Mouse (Mus musculus) forebrain, embryonic 15.5 days (tissue): Measurements from ENCODE around the gene Ssx9. TPM values are rescaled to one million over a fixed set of nuclear protein-coding genes. Genes with fewer than 3 reads are reported as not detected.
"Not testable (repeated sequence)": the region's sequence is repeated elsewhere in the genome, so short reads cannot be mapped to it uniquely, and the experiment has no call there.

Source experiments
- ATAC-seq: fragments of 200-750 bp; cut with Nextera tagmentation; replicated peaks from 2 replicates; pipeline ENCODE4 v1.8.0; 2017; ENCODE audit warnings: mild to moderate bottlenecking, moderate TSS enrichment, moderate library complexity
- H3K27ac ChIP-seq: fragments of 300-500 bp; sonication (generic); replicated peaks from 2 replicates; pipeline ENCODE4 v1.5.1; 2015; ENCODE audit warnings: mild to moderate bottlenecking, inconsistent platforms
- H3K27me3 ChIP-seq: fragments of 300-500 bp; sonication (generic); 2 replicates; pipeline ENCODE4 v1.6.1; 2015; ENCODE audit warnings: inconsistent platforms
- H3K36me3 ChIP-seq: fragments of 300-500 bp; sonication (generic); 2 replicates; pipeline ENCODE4 v1.6.1; 2015; ENCODE audit warnings: mild to moderate bottlenecking, inconsistent platforms
- H3K4me1 ChIP-seq: fragments of 300-500 bp; sonication (generic); 2 replicates; pipeline ENCODE4 v1.6.1; 2015; ENCODE audit warnings: inconsistent platforms
- H3K4me2 ChIP-seq: fragments of 300-500 bp; sonication (generic); replicated peaks from 2 replicates; pipeline ENCODE4 v1.6.1; 2015; ENCODE audit warnings: mild to moderate bottlenecking, inconsistent platforms
- H3K4me3 ChIP-seq: fragments of 300-500 bp; sonication (generic); 2 replicates; pipeline ENCODE4 v1.5.1; 2015; ENCODE audit warnings: mild to moderate bottlenecking, inconsistent platforms
- H3K9ac ChIP-seq: fragments of 300-500 bp; sonication (generic); replicated peaks from 2 replicates; pipeline ENCODE4 v1.6.1; 2015; ENCODE audit warnings: mild to moderate bottlenecking, inconsistent platforms
- H3K9me3 ChIP-seq: fragments of 300-500 bp; sonication (generic); 2 replicates; pipeline ENCODE4 v1.6.1; 2016; ENCODE audit warnings: inconsistent platforms
- WGBS: fragments of 180-500 bp; shearing (Covaris S2); methylation state at CpG from one replicate; pipeline ENCODE4 v1.1.7; 2015; ENCODE audit warnings: mixed read lengths; 5-methylcytosine and 5-hydroxymethylcytosine counted together
- polyA plus RNA-seq: library from polyadenylated mRNA; unstranded; fragments of >200 nt; fragmentation: Nextera tagmentation; extraction: Ambion mirVana; gene quantifications from 2 replicates; pipeline ENCODE4 v1.2.1, GENCODE M21; 2015

The Ssx9 gene
- not detected in 2 replicates for polyA plus RNA-seq

DNA sequence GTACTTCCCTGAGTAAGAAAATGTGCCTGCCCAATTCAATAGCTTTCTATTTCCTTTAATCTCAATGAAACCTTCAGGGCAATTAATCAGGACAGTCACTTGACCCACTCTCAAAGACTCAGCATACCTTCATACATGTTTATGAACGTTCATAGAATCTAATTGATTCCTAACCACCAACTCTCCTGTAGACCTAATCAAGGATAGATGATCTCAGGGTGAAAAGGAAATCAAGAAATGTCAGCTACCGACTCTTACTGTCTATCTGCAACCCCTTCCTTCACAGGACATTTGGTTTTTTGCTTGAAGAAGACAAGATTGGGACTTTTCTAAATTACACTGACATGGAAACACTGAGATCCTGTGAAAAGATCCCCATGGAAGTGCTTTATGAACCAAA lies at the start of gene Ssx9:
Gene Ssx9, plus strand, starts transcription at position 301 of the 400 bp plus-strand sequence.
- not testable (repeated sequence) for H3K27ac ChIP-seq, ATAC-seq, H3K4me1 ChIP-seq, H3K36me3 ChIP-seq, H3K9ac ChIP-seq, H3K4me2 ChIP-seq, H3K27me3 ChIP-seq, H3K4me3 ChIP-seq, H3K9me3 ChIP-seq
- 59% methylated on average over 2 of the region's 2 CpGs for WGBS

DNA sequence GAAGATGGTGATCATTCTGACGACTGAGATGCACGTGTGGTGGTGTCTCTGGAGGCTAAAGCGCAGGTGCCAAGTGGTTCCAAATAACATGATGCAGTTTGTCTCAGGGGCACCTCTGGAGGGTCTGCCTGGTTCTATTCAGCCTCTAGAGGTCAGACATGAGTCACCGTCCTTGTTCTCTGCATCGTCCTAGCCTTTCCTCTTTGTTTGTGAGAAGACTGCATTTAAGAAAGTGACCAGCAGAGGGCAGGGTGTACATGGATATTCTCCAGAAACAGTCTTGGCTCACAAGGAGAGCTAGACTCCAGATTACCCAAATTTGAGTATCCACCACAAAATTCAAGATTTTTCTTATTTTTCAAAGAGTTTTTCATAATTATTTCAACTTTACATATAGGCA lies 15.3 kb upstream of the Ssx9 start:
- peaks cover 3% of the 10 kb centered on the region; the same call in 1 of the 2 replicates for H3K9me3 ChIP-seq
- WGBS = 50% methylated on average over 5 of the region's 5 CpGs
- no peak overlapping the region for H3K4me3 ChIP-seq
- H3K27me3 ChIP-seq = no peaks in the 10 kb centered on the region
- ATAC-seq = no peak
- no peaks in the 10 kb centered on the region for H3K4me1 ChIP-seq
- no peak overlapping the region for H3K27ac ChIP-seq
- no peaks in the 10 kb centered on the region for H3K36me3 ChIP-seq
- no peak overlapping the region for H3K9ac ChIP-seq
- H3K4me2 ChIP-seq = no peak overlapping the region

DNA sequence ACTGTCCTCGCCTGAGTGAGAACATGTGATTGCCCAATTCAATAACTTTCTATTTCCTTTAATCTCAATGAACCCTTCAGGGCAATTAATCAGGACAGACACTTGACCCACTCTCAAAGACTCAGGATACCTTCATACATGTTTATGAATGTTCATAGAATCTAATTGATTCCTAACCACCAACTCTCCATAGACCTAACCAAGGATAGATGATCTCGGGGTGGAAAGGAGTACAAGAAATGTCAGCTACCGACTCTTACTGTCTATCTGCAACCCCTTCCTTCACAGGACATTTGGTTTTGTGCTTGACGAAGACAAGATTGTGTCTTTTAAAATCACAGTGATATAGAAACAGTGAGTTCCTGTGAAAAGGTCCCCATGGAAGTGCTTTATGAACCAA lies 55.2 kb downstream of the Ssx9 start, which contains the start of gene Ssxb5:
Gene Ssxb5, plus strand, starts transcription at position 301 of the 400 bp plus-strand sequence.
- not testable (repeated sequence) for H3K9ac ChIP-seq, H3K27me3 ChIP-seq, ATAC-seq, H3K36me3 ChIP-seq, H3K4me3 ChIP-seq, H3K27ac ChIP-seq, H3K4me2 ChIP-seq, H3K9me3 ChIP-seq, H3K4me1 ChIP-seq
- WGBS = 81% methylated on average over 4 of the region's 4 CpGs

Other genes starting within 250 kb of the Ssx9 start
- gene Gm14459, start 223.5 kb upstream of the Ssx9 start, polyA plus RNA-seq = not detected in 2 replicates
- not detected in 2 replicates for gene Ssxb6, start 200.2 kb upstream of the Ssx9 start, polyA plus RNA-seq
- gene Ssxb3, start 156.6 kb upstream of the Ssx9 start, polyA plus RNA-seq = not detected in 2 replicates
- not detected in 2 replicates for gene Ssxb8, start 57.6 kb upstream of the Ssx9 start, polyA plus RNA-seq
- not detected in 2 replicates for gene Ssxb5, start 55.3 kb downstream of the Ssx9 start, polyA plus RNA-seq
- gene Gm6592, start 95.6 kb downstream of the Ssx9 start, polyA plus RNA-seq = not detected in 2 replicates
- not detected in 2 replicates for gene Gm5751, start 125.8 kb downstream of the Ssx9 start, polyA plus RNA-seq
- 12.3 and 14.0 TPM in 2 replicates for gene B630019K06Rik, start 143.9 kb downstream of the Ssx9 start, polyA plus RNA-seq
- not detected in 2 replicates for gene Fthl17b, start 214.5 kb downstream of the Ssx9 start, polyA plus RNA-seq
- gene Fthl17c, start 228.1 kb downstream of the Ssx9 start, polyA plus RNA-seq = not detected in 2 replicates
- not detected in 2 replicates for gene Fthl17d, start 238.3 kb downstream of the Ssx9 start, polyA plus RNA-seq